Mouse (Mus musculus) midbrain, embryonic 13.5 days (tissue): ENCODE results near the gene Ccdc3. TPM values are rescaled to one million over a fixed set of nuclear protein-coding genes. Genes with fewer than 3 reads are reported as not detected.
"Not testable (repeated sequence)": the region's sequence is repeated elsewhere in the genome, so short reads cannot be mapped to it uniquely, and the experiment has no call there.

Experiments used
- ATAC-seq: fragments of 200-750 bp; cut with Nextera tagmentation; 2 replicates; pipeline ENCODE4 v1.8.0; 2017; ENCODE audit warnings: mild to moderate bottlenecking, moderate TSS enrichment, moderate library complexity
- H3K27ac ChIP-seq: fragments of 300-500 bp; sonication (generic); 2 replicates; pipeline ENCODE4 v1.5.1; 2015; ENCODE audit warnings: inconsistent platforms, mild to moderate bottlenecking, moderate library complexity
- H3K27me3 ChIP-seq: fragments of 300-500 bp; sonication (generic); 2 replicates; pipeline ENCODE4 v1.6.1; 2015; ENCODE audit warnings: mild to moderate bottlenecking, inconsistent platforms
- H3K36me3 ChIP-seq: fragments of 300-500 bp; sonication (generic); 2 replicates; pipeline ENCODE4 v1.6.1; 2015; ENCODE audit warnings: mild to moderate bottlenecking, inconsistent platforms
- H3K4me1 ChIP-seq: fragments of 300-500 bp; sonication (generic); replicated peaks from 2 replicates; pipeline ENCODE4 v1.6.1; 2015; ENCODE audit warnings: inconsistent platforms
- H3K4me2 ChIP-seq: fragments of 300-500 bp; sonication (generic); replicated peaks from 2 replicates; pipeline ENCODE4 v1.6.1; 2015; ENCODE audit warnings: moderate library complexity, mild to moderate bottlenecking, inconsistent platforms
- H3K4me3 ChIP-seq: fragments of 300-500 bp; sonication (generic); replicated peaks from 2 replicates; pipeline ENCODE4 v1.5.1; 2015; ENCODE audit warnings: mild to moderate bottlenecking, inconsistent platforms
- H3K9ac ChIP-seq: fragments of 300-500 bp; sonication (generic); replicated peaks from 2 replicates; pipeline ENCODE4 v1.6.1; 2015; ENCODE audit warnings: mild to moderate bottlenecking, inconsistent platforms
- H3K9me3 ChIP-seq: fragments of 300-500 bp; sonication (generic); 2 replicates; pipeline ENCODE4 v1.6.1; 2016; ENCODE audit warnings: mild to moderate bottlenecking, inconsistent platforms
- WGBS: fragments of 180-500 bp; shearing (Covaris S2); methylation state at CpG from one replicate; pipeline ENCODE4 v1.1.7; 2015; 5-methylcytosine and 5-hydroxymethylcytosine counted together
- polyA plus RNA-seq: library from polyadenylated mRNA; unstranded; fragments of >200 nt; fragmentation: Nextera tagmentation; extraction: Ambion mirVana; gene quantifications from 2 replicates; pipeline ENCODE4 v1.2.1, GENCODE M21; 2015

The Ccdc3 gene
- 3.1 and 8.6 TPM in 2 replicates for polyA plus RNA-seq

- Histone ChIP-seq H3K9me3 (no peaks in the 10 kb centered on the region), H3K4me3 (peak within 1 kb of the TSS; percentile 47), H3K4me1 (peaks cover 10% of the 10 kb centered on the region), H3K36me3 (no peaks in the 10 kb centered on the region), H3K27ac (no peak within 1 kb of the TSS), H3K27me3 (peaks cover 49% of the 10 kb centered on the region), H3K9ac (peak within 1 kb of the TSS; percentile 52), H3K4me2 (peak within 1 kb of the TSS; percentile 68)
- under 1% methylated on average over 77 of the region's 78 CpGs for WGBS
- peak; percentile 82 for ATAC-seq
These were observed at the start of gene Ccdc3 for GRCm38 (mm10) chr2:5137500-5138286. TSS of gene Ccdc3 (plus strand) at chr2:5137776.

GRCm38 (mm10) chr2:5090385-5090784, 47.2 kb upstream of the Ccdc3 start:
- H3K27ac ChIP-seq, H3K4me1 ChIP-seq: not testable (repeated sequence)
- 66% methylated on average over 4 of the region's 4 CpGs for WGBS

GRCm38 (mm10) chr2:5094876-5095275, 42.7 kb upstream of the Ccdc3 start:
- no peak overlapping the region for H3K4me2 ChIP-seq
- H3K9ac ChIP-seq, result no peak overlapping the region
- no peak overlapping the region for H3K4me3 ChIP-seq
- H3K27ac ChIP-seq, result no peak overlapping the region
- ATAC-seq, result no peak
- no peaks in the 10 kb centered on the region for H3K9me3 ChIP-seq
- H3K4me1 ChIP-seq, result peaks cover 20% of the 10 kb centered on the region
- 80% methylated on average over 5 of the region's 5 CpGs for WGBS
- H3K27me3 ChIP-seq, result no peaks in the 10 kb centered on the region
- H3K36me3 ChIP-seq, result no peaks in the 10 kb centered on the region

More at GRCm38 (mm10) chr2:5090385-5090784, 47.2 kb upstream of the Ccdc3 start:
- not testable (repeated sequence) for H3K4me2 ChIP-seq, H3K9me3 ChIP-seq, H3K27me3 ChIP-seq, H3K4me3 ChIP-seq, H3K36me3 ChIP-seq, H3K9ac ChIP-seq
- 0 out of 2 replicates have a peak, but pooled peaks have one; percentile 56 for ATAC-seq

GRCm38 (mm10) chr2:5095316-5095715, 42.3 kb upstream of the Ccdc3 start:
- no peak overlapping the region for H3K9ac ChIP-seq
- H3K36me3 ChIP-seq, result no peaks in the 10 kb centered on the region
- H3K4me2 ChIP-seq, result no peak overlapping the region
- ATAC-seq, result no peak
- peaks cover 20% of the 10 kb centered on the region for H3K4me1 ChIP-seq
- no peaks in the 10 kb centered on the region for H3K9me3 ChIP-seq
- H3K27ac ChIP-seq, result no peak overlapping the region
- no peak overlapping the region for H3K4me3 ChIP-seq
- no peaks in the 10 kb centered on the region for H3K27me3 ChIP-seq
- WGBS, result 36% methylated on average over 1 of the region's 1 CpGs

GRCm38 (mm10) chr2:5097786-5098445, 39.7 kb upstream of the Ccdc3 start:
- peak; percentile 80 for ATAC-seq
- H3K4me3 ChIP-seq, result peak overlapping the region; percentile 27
- H3K36me3 ChIP-seq, result no peaks in the 10 kb centered on the region
- WGBS, result 35% methylated on average over 20 of the region's 20 CpGs
- peaks cover 20% of the 10 kb centered on the region for H3K4me1 ChIP-seq
- H3K27ac ChIP-seq, result peak overlapping the region; percentile 79
- no peaks in the 10 kb centered on the region for H3K27me3 ChIP-seq
- H3K4me2 ChIP-seq, result peak overlapping the region; percentile 54
- peak overlapping the region; percentile 59 for H3K9ac ChIP-seq
- H3K9me3 ChIP-seq, result no peaks in the 10 kb centered on the region

GRCm38 (mm10) chr2:5099176-5099575, 38.4 kb upstream of the Ccdc3 start:
- Histone ChIP-seq H3K4me3 (no peak overlapping the region), H3K27me3 (no peaks in the 10 kb centered on the region), H3K4me2 (no peak overlapping the region), H3K27ac (no peak overlapping the region), H3K4me1 (peaks cover 20% of the 10 kb centered on the region), H3K36me3 (no peaks in the 10 kb centered on the region), H3K9me3 (no peaks in the 10 kb centered on the region), H3K9ac (no peak overlapping the region)
- WGBS, result 63% methylated on average over 6 of the region's 6 CpGs
- no peak for ATAC-seq

GRCm38 (mm10) chr2:5101743-5102245, 35.8 kb upstream of the Ccdc3 start:
- no peak overlapping the region for H3K4me3 ChIP-seq
- H3K27me3 ChIP-seq, result no peaks in the 10 kb centered on the region
- H3K36me3 ChIP-seq, result no peaks in the 10 kb centered on the region
- H3K9ac ChIP-seq, result no peak overlapping the region
- H3K9me3 ChIP-seq, result peaks cover 2% of the 10 kb centered on the region
- no peak overlapping the region for H3K27ac ChIP-seq
- H3K4me1 ChIP-seq, result peaks cover 20% of the 10 kb centered on the region
- no peak for ATAC-seq
- WGBS, result 89% methylated on average over 10 of the region's 10 CpGs
- no peak overlapping the region for H3K4me2 ChIP-seq

- H3K4me3 ChIP-seq, result no peak overlapping the region
- peaks cover 17% of the 10 kb centered on the region for H3K4me1 ChIP-seq
- H3K36me3 ChIP-seq, result no peaks in the 10 kb centered on the region
- H3K9me3 ChIP-seq, result peaks cover 9% of the 10 kb centered on the region
- no peak overlapping the region for H3K9ac ChIP-seq
- no peaks in the 10 kb centered on the region for H3K27me3 ChIP-seq
- no peak overlapping the region for H3K27ac ChIP-seq
- H3K4me2 ChIP-seq, result no peak overlapping the region
- WGBS, result 69% methylated on average over 1 of the region's 1 CpGs
- no peak for ATAC-seq
These were observed 34.7 kb upstream of the Ccdc3 start for GRCm38 (mm10) chr2:5102891-5103290.

GRCm38 (mm10) chr2:5112785-5113291, 24.7 kb upstream of the Ccdc3 start:
- H3K27me3 ChIP-seq, result no peaks in the 10 kb centered on the region
- H3K9ac ChIP-seq, result no peak overlapping the region
- WGBS, result 10% methylated on average over 8 of the region's 8 CpGs
- peak overlapping the region; percentile 13; the same call in 1 of the 2 replicates for H3K4me2 ChIP-seq
- no peaks in the 10 kb centered on the region for H3K36me3 ChIP-seq
- ATAC-seq, result peak; percentile 70
- peaks cover 31% of the 10 kb centered on the region for H3K4me1 ChIP-seq
- peak overlapping the region; percentile 57 for H3K27ac ChIP-seq
- no peak overlapping the region for H3K4me3 ChIP-seq
- H3K9me3 ChIP-seq, result 0 out of 2 replicates have a peak, but pooled peaks cover 3% of the 10 kb centered on the region

GRCm38 (mm10) chr2:5114386-5114785, 23.2 kb upstream of the Ccdc3 start:
- no peaks in the 10 kb centered on the region for H3K27me3 ChIP-seq
- no peaks in the 10 kb centered on the region for H3K36me3 ChIP-seq
- no peak overlapping the region for H3K9ac ChIP-seq
- H3K4me2 ChIP-seq, result no peak overlapping the region
- H3K27ac ChIP-seq, result no peak overlapping the region
- H3K4me3 ChIP-seq, result no peak overlapping the region
- peaks cover 31% of the 10 kb centered on the region for H3K4me1 ChIP-seq
- no peak for ATAC-seq
- H3K9me3 ChIP-seq, result no peaks in the 10 kb centered on the region
- WGBS, result 93% methylated on average over 8 of the region's 8 CpGs

- Histone ChIP-seq H3K27me3 (no peaks in the 10 kb centered on the region), H3K4me2 (0 out of 2 replicates have a peak overlapping the region, but pooled peaks have one; percentile 3), H3K4me1 (peaks cover 28% of the 10 kb centered on the region), H3K36me3 (no peaks in the 10 kb centered on the region), H3K27ac (peak overlapping the region; percentile 40), H3K9me3 (no peaks in the 10 kb centered on the region), H3K9ac (no peak overlapping the region), H3K4me3 (no peak overlapping the region)
- peak; percentile 81 for ATAC-seq
- 22% methylated on average over 5 of the region's 5 CpGs for WGBS
These were observed 20.6 kb upstream of the Ccdc3 start for GRCm38 (mm10) chr2:5116856-5117532.
